Mouse (Mus musculus) CH12.LX (cell line): Measurements from ENCODE around the gene Bspry. TPM values are rescaled to one million over a fixed set of nuclear protein-coding genes. Genes with fewer than 3 reads are reported as not detected.
A peak's percentile ranks its signal among the peaks of the same experiment; 100 is the strongest.

ENCODE experiments used
- DNase-seq: peaks from one replicate; pipeline ENCODE4 v3.0.0-alpha.2; 2013; ENCODE audit errors: extremely low read depth
- H3K27ac ChIP-seq: 2 replicates; pipeline ENCODE4 v1.5.1; 2012; ENCODE audit warnings: low read depth, mild to moderate bottlenecking, control low read depth, moderate library complexity; ENCODE audit not compliant: insufficient read depth
- H3K27me3 ChIP-seq: replicated peaks from 2 replicates; pipeline ENCODE3; 2012; ENCODE audit warnings: inconsistent platforms
- H3K36me3 ChIP-seq, 2 experiments: replicated peaks in 1 of 2; 2 replicates each; pipeline versions ENCODE3 to v1.6.1; 2012; ENCODE audit warnings: inconsistent platforms in 1 of 2, low read length in 1 of 2, mild to moderate bottlenecking in 1 of 2, mixed read lengths in 1 of 2, moderate library complexity in 1 of 2; ENCODE audit not compliant: control insufficient read depth in 1 of 2, insufficient read depth in 1 of 2
- H3K4me1 ChIP-seq, 2 experiments: 2 replicates each; pipeline ENCODE4 v1.6.1; 2012; ENCODE audit warnings: inconsistent platforms in 1 of 2, moderate library complexity in 1 of 2; ENCODE audit not compliant: insufficient read depth in 2 of 2, control insufficient read depth in 1 of 2
- H3K4me2 ChIP-seq: 2 replicates; pipeline ENCODE4 v1.6.1; 2012; ENCODE audit warnings: low read depth, mild to moderate bottlenecking, control low read depth; ENCODE audit not compliant: poor library complexity, insufficient read depth, severe bottlenecking
- H3K4me3 ChIP-seq, 3 experiments: fragments of 150-350 bp in 1 of 3; sonication (generic) in 1 of 3; replicated peaks in 1 of 3; 2 replicates each; pipeline versions ENCODE3 to v1.5.1; 2011 to 2012; ENCODE audit warnings: low read depth in 2 of 3, low read length in 2 of 3, mild to moderate bottlenecking in 2 of 3, moderate library complexity in 2 of 3, control low read depth in 1 of 3, improper control_type of control experiment in 1 of 3, inconsistent platforms in 1 of 3, mixed read lengths in 1 of 3; ENCODE audit not compliant: poor library complexity in 1 of 3
- H3K79me2 ChIP-seq: replicated peaks from 2 replicates; pipeline ENCODE4 v1.6.1; 2012; ENCODE audit warnings: mild to moderate bottlenecking, moderate library complexity; ENCODE audit not compliant: control insufficient read depth, poor library complexity, insufficient read depth, severe bottlenecking; ENCODE audit errors: extremely low read depth
- H3K9ac ChIP-seq: 2 replicates; pipeline ENCODE4 v1.6.1; 2012; ENCODE audit warnings: low read depth, mild to moderate bottlenecking, control low read depth, moderate library complexity; ENCODE audit not compliant: insufficient read depth
- H3K9me3 ChIP-seq: replicated peaks from 2 replicates; pipeline ENCODE3; 2012; ENCODE audit warnings: low read length, inconsistent platforms, mixed read lengths
- BHLHE40 ChIP-seq: IDR thresholded peaks from 2 replicates; pipeline ENCODE4 v1.6.1; 2011; ENCODE audit warnings: mild to moderate bottlenecking, low read depth, low read length, improper control_type of control experiment
- CHD2 ChIP-seq: IDR thresholded peaks from 2 replicates; pipeline ENCODE4 v1.6.1; 2011; ENCODE audit warnings: low read length, improper control_type of control experiment
- E2F4 ChIP-seq: IDR thresholded peaks from 2 replicates; pipeline ENCODE4 v1.6.1; 2011; ENCODE audit warnings: low read depth, low read length, improper control_type of control experiment; ENCODE audit not compliant: insufficient replicate concordance
- EP300 ChIP-seq: IDR thresholded peaks from 2 replicates; pipeline ENCODE4 v1.6.1; 2011; ENCODE audit warnings: low read length, improper control_type of control experiment
- HCFC1 ChIP-seq: IDR thresholded peaks from 2 replicates; pipeline ENCODE4 v1.6.1; 2012; ENCODE audit warnings: low read depth, mild to moderate bottlenecking, inconsistent platforms, low read length, improper control_type of control experiment
- JUN ChIP-seq: IDR thresholded peaks from 2 replicates; pipeline ENCODE4 v1.6.1; 2011; ENCODE audit warnings: low read depth, mild to moderate bottlenecking, low read length, improper control_type of control experiment, moderate library complexity; ENCODE audit not compliant: insufficient read depth
- MAFK ChIP-seq: IDR thresholded peaks from 2 replicates; pipeline ENCODE4 v1.6.1; 2011; ENCODE audit warnings: low read length, improper control_type of control experiment; ENCODE audit not compliant: insufficient replicate concordance
- MAX ChIP-seq: IDR thresholded peaks from 2 replicates; pipeline ENCODE4 v1.6.1; 2011; ENCODE audit warnings: low read length, improper control_type of control experiment
- MXI1 ChIP-seq: IDR thresholded peaks from 2 replicates; pipeline ENCODE4 v1.6.1; 2011; ENCODE audit warnings: mild to moderate bottlenecking, low read depth, low read length, improper control_type of control experiment
- MYC ChIP-seq: IDR thresholded peaks from 2 replicates; pipeline ENCODE4 v1.6.1; 2011; ENCODE audit warnings: low read depth, mild to moderate bottlenecking, improper control_type of control experiment, low read length
- POLR2A ChIP-seq: IDR thresholded peaks from 2 replicates; pipeline ENCODE4 v1.6.1; 2011; ENCODE audit warnings: low read depth, mild to moderate bottlenecking, improper control_type of control experiment, low read length
- RAD21 ChIP-seq: IDR thresholded peaks from 2 replicates; pipeline ENCODE4 v1.6.1; 2011; ENCODE audit warnings: low read depth, mild to moderate bottlenecking, low read length, improper control_type of control experiment, moderate library complexity
- TBP ChIP-seq: conservative IDR thresholded peaks from 2 replicates; pipeline ENCODE4 v1.6.1; 2011; ENCODE audit warnings: low read depth, low read length, improper control_type of control experiment
- USF2 ChIP-seq: conservative IDR thresholded peaks from 2 replicates; pipeline ENCODE4 v1.6.1; 2011; ENCODE audit warnings: low read depth, low read length, improper control_type of control experiment
- ZC3H11A ChIP-seq: IDR thresholded peaks from 2 replicates; pipeline ENCODE4 v1.6.1; 2012; ENCODE audit warnings: low read depth, mild to moderate bottlenecking, inconsistent platforms, low read length, improper control_type of control experiment
- ZKSCAN1 ChIP-seq: IDR thresholded peaks from 2 replicates; pipeline ENCODE4 v1.6.1; 2012; ENCODE audit warnings: low read depth, inconsistent platforms, low read length, improper control_type of control experiment, borderline replicate concordance
- ZMIZ1 ChIP-seq: IDR thresholded peaks from 2 replicates; pipeline ENCODE4 v1.6.1; 2012; ENCODE audit warnings: low read depth, mild to moderate bottlenecking, inconsistent platforms, low read length, improper control_type of control experiment
- dilution Hi-C: fragments of 300-500 bp; cut with MboI; formaldehyde crosslinking; loops from 2 replicates; pipeline ENCODE4 v1.14.3; 2020; ENCODE audit warnings: low sequenced_read_pairs; ENCODE audit not compliant: extremely low pct_unique_long_range_greater_than_20kb, extremely low pct_ligation_motif_present
- in situ Hi-C: fragments of 300-500 bp; cut with MboI; formaldehyde crosslinking; loops from 3 replicates; pipeline ENCODE4 v1.14.3; 2019; ENCODE audit warnings: low sequenced_read_pairs, low pct_ligation_motif_present, low pct_unique_long_range_greater_than_20kb, mixed read lengths
- polyA plus RNA-seq: library from polyadenylated mRNA; unstranded; fragments of >175 nt; gene quantifications from 2 replicates; pipeline ENCODE4 v1.2.1, GENCODE M21; 2012; ENCODE audit warnings: low read depth; ENCODE audit not compliant: insufficient read length
- total RNA-seq, 2 experiments: library from RNA; depleted of rRNA; stranded (reverse); fragments of 300-350 nt in 1 of 2; fragments of >200 nt in 1 of 2; gene quantifications; 2 replicates each; pipeline ENCODE4 v1.2.3; 2012 to 2014

Bspry gene
- total and polyA plus RNA-seq, 3 experiments, result 0.86 to 1.2 (median 1.1) TPM

DNA sequence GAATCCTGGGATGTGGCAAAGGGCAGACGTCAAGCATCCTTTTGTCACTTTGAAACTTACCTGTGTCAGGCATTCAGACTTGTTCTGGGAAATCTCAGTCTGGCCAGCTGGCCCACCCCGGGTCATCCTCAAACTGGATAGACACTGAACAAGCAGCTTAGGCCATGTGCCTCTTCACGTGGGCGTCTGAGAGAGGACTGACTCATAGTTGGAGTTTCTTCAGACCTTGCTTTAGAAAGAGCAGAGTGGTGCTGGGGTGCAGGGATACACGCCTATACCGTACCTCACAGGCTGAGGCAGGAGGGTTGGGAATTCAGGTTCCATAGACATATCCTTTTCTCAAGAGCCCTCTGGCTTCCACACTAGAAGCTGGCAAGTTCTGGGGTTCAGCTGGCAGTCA lies 63.9 kb downstream of the Bspry start:
- H3K4me2 ChIP-seq, result no peak overlapping the region
- H3K27me3 ChIP-seq, result no peaks in the 10 kb centered on the region
- dilution Hi-C loops, result no loop called here
- TF ChIP-seq TBP (no peak), EP300 (no peak), HCFC1 (no peak), BHLHE40 (peak; percentile 42), MAX (peak; percentile 80), MXI1 (0 out of 2 replicates have a peak, but pooled peaks have one; percentile 36), MYC (0 out of 2 replicates have a peak, but pooled peaks have one; percentile 36), RAD21 (no peak)
- H3K4me1 ChIP-seq, result peaks cover 0 to 13% of the 10 kb centered on the region in 2 experiments; a peak in 3 of 4 replicates
- no peak overlapping the region for H3K9ac ChIP-seq
- no peak overlapping the region for H3K4me3 ChIP-seq
- H3K9me3 ChIP-seq, result no peaks in the 10 kb centered on the region
- no peaks in the 10 kb centered on the region for H3K36me3 ChIP-seq
- no peaks in the 10 kb centered on the region for H3K79me2 ChIP-seq
- in situ Hi-C loops, result no loop called here
- no peak for DNase-seq
- H3K27ac ChIP-seq, result no peak overlapping the region

GRCm38 (mm10) chr4:62544801-62545200 lies 64.9 kb downstream of the Bspry start:
- in situ Hi-C loops, result no loop called here
- no peak overlapping the region for H3K4me2 ChIP-seq
- peaks cover 5% of the 10 kb centered on the region for H3K9me3 ChIP-seq
- no peak overlapping the region for H3K4me3 ChIP-seq
- H3K27ac ChIP-seq, result no peak overlapping the region
- no peak overlapping the region for H3K9ac ChIP-seq
- no peak for DNase-seq
- dilution Hi-C loops, result no loop called here
- no peaks in the 10 kb centered on the region for H3K27me3 ChIP-seq
- TF ChIP-seq MYC (no peak), CHD2 (no peak), ZKSCAN1 (no peak), USF2 (no peak), ZMIZ1 (no peak), HCFC1 (no peak), E2F4 (no peak), JUN (no peak), POLR2A (no peak), ZC3H11A (no peak), EP300 (no peak), MAFK (no peak)
- H3K36me3 ChIP-seq, result no peaks in the 10 kb centered on the region
- no peaks in the 10 kb centered on the region for H3K79me2 ChIP-seq
- H3K4me1 ChIP-seq, result peaks cover 0 to 13% of the 10 kb centered on the region in 2 experiments; a peak in 3 of 4 replicates

Other genes starting within 250 kb of the Bspry start
- not detected in 2 replicates for gene Zfp37, start 249.0 kb upstream of the Bspry start, total RNA-seq (2012; rRNA removed)
- not detected in 2 replicates for gene Zfp37, start 249.0 kb upstream of the Bspry start, total RNA-seq (2014; rRNA removed)
- gene Zfp37, start 249.0 kb upstream of the Bspry start, polyA plus RNA-seq, result not detected in 2 replicates
- gene Slc31a2, start 217.5 kb upstream of the Bspry start, total RNA-seq (2012; rRNA removed), result 8.4 and 8.6 TPM in 2 replicates
- gene Slc31a2, start 217.5 kb upstream of the Bspry start, total RNA-seq (2014; rRNA removed), result 6.9 and 7.2 TPM in 2 replicates
- gene Slc31a2, start 217.5 kb upstream of the Bspry start, polyA plus RNA-seq, result 5.9 and 6.2 TPM in 2 replicates
- gene Fkbp15, start 119.5 kb upstream of the Bspry start, total RNA-seq (2012; rRNA removed), result 30.4 and 30.8 TPM in 2 replicates
- gene Fkbp15, start 119.5 kb upstream of the Bspry start, total RNA-seq (2014; rRNA removed), result 24.0 and 25.9 TPM in 2 replicates
- gene Fkbp15, start 119.5 kb upstream of the Bspry start, polyA plus RNA-seq, result 32.9 and 35.1 TPM in 2 replicates
- 14.0 and 16.5 TPM in 2 replicates for gene Slc31a1, start 119.3 kb upstream of the Bspry start, total RNA-seq (2012; rRNA removed)
- gene Slc31a1, start 119.3 kb upstream of the Bspry start, total RNA-seq (2014; rRNA removed), result 18.1 and 19.7 TPM in 2 replicates
- gene Slc31a1, start 119.3 kb upstream of the Bspry start, polyA plus RNA-seq, result 30.3 and 32.5 TPM in 2 replicates
- 78.2 and 103 TPM in 2 replicates for gene Cdc26, start 71.4 kb upstream of the Bspry start, total RNA-seq (2012; rRNA removed)
- 256 and 258 TPM in 2 replicates for gene Cdc26, start 71.4 kb upstream of the Bspry start, total RNA-seq (2014; rRNA removed)
- gene Cdc26, start 71.4 kb upstream of the Bspry start, polyA plus RNA-seq, result 105 and 125 TPM in 2 replicates
- gene Prpf4, start 71.3 kb upstream of the Bspry start, total RNA-seq (2012; rRNA removed), result 18.1 and 22.5 TPM in 2 replicates
- gene Prpf4, start 71.3 kb upstream of the Bspry start, total RNA-seq (2014; rRNA removed), result 33.5 and 33.9 TPM in 2 replicates
- gene Prpf4, start 71.3 kb upstream of the Bspry start, polyA plus RNA-seq, result 31.6 and 33.7 TPM in 2 replicates
- gene Rnf183, start 44.8 kb upstream of the Bspry start, total RNA-seq (2012; rRNA removed), result 3.5 and 4.1 TPM in 2 replicates
- gene Rnf183, start 44.8 kb upstream of the Bspry start, total RNA-seq (2014; rRNA removed), result 3.6 and 4.4 TPM in 2 replicates
- 3.8 and 4.0 TPM in 2 replicates for gene Rnf183, start 44.8 kb upstream of the Bspry start, polyA plus RNA-seq
- gene Wdr31, start 9.2 kb upstream of the Bspry start, total RNA-seq (2012; rRNA removed), result 4.4 and 5.0 TPM in 2 replicates
- gene Wdr31, start 9.2 kb upstream of the Bspry start, total RNA-seq (2014; rRNA removed), result 3.0 and 3.4 TPM in 2 replicates
- gene Wdr31, start 9.2 kb upstream of the Bspry start, polyA plus RNA-seq, result 3.8 and 4.7 TPM in 2 replicates
- 4.7 and 6.1 TPM in 2 replicates for gene Hdhd3, start 23.4 kb downstream of the Bspry start, total RNA-seq (2012; rRNA removed)
- gene Hdhd3, start 23.4 kb downstream of the Bspry start, total RNA-seq (2014; rRNA removed), result 2.9 and 4.5 TPM in 2 replicates
- gene Hdhd3, start 23.4 kb downstream of the Bspry start, polyA plus RNA-seq, result 4.7 and 5.3 TPM in 2 replicates
- 79.0 and 84.2 TPM in 2 replicates for gene Alad, start 39.9 kb downstream of the Bspry start, total RNA-seq (2012; rRNA removed)
- 33.3 and 35.1 TPM in 2 replicates for gene Alad, start 39.9 kb downstream of the Bspry start, total RNA-seq (2014; rRNA removed)
- 71.5 and 78.2 TPM in 2 replicates for gene Alad, start 39.9 kb downstream of the Bspry start, polyA plus RNA-seq
- gene Pole3, start 45.0 kb downstream of the Bspry start, total RNA-seq (2012; rRNA removed), result 32.1 and 43.7 TPM in 2 replicates
- 69.8 and 74.6 TPM in 2 replicates for gene Pole3, start 45.0 kb downstream of the Bspry start, total RNA-seq (2014; rRNA removed)
- 87.5 and 98.9 TPM in 2 replicates for gene Pole3, start 45.0 kb downstream of the Bspry start, polyA plus RNA-seq
- gene 4933430I17Rik, start 45.3 kb downstream of the Bspry start, total RNA-seq (2012; rRNA removed), result 0.21 and 0.30 TPM in 2 replicates
- 0.34 and 0.52 TPM in 2 replicates for gene 4933430I17Rik, start 45.3 kb downstream of the Bspry start, total RNA-seq (2014; rRNA removed)
- 1.8 and 1.9 TPM in 2 replicates for gene 4933430I17Rik, start 45.3 kb downstream of the Bspry start, polyA plus RNA-seq
- gene Rgs3, start 79.8 kb downstream of the Bspry start, total RNA-seq (2012; rRNA removed), result 2.0 and 3.3 TPM in 2 replicates
- gene Rgs3, start 79.8 kb downstream of the Bspry start, total RNA-seq (2014; rRNA removed), result 3.4 and 3.5 TPM in 2 replicates
- 5.1 and 6.0 TPM in 2 replicates for gene Rgs3, start 79.8 kb downstream of the Bspry start, polyA plus RNA-seq